Mouse (Mus musculus): ENCODE results near the gene Zfand5. TPM values are rescaled to one million over a fixed set of nuclear protein-coding genes. Genes with fewer than 3 reads are reported as not detected.

The Zfand5 gene
- polyA plus RNA-seq, 1 experiment, result 80.6 TPM

GRCm38 (mm10) chr19:21331621-21332155 is 59.6 kb downstream of the Zfand5 start:
- TF ChIP-seq CTCF (IDR thresholded peaks at IDR 0.05; ENCODE audit: low read depth, low read length) (no peak), POLR2A (IDR thresholded peaks at IDR 0.05; ENCODE audit: insufficient read depth, low read length) (no peak), EP300 (IDR thresholded peaks at IDR 0.05; ENCODE audit: insufficient read depth, low read depth, low read length) (no peak)
- H3K4me3 ChIP-seq (ENCODE audit: low read depth, low read length), result no peak overlapping the region

More at GRCm38 (mm10) chr19:21331621-21332155, 59.6 kb downstream of the Zfand5 start:
- Histone ChIP-seq H3K27me3 (ENCODE audit: control insufficient read depth, insufficient read depth, low read length, poor library complexity, severe bottlenecking) (no peaks in the 10 kb centered on the region), H3K27ac (ENCODE audit: insufficient read depth, low read length) (no peak overlapping the region), H3K36me3 (ENCODE audit: control insufficient read depth, insufficient read depth, low read length, poor library complexity, severe bottlenecking) (no peaks in the 10 kb centered on the region), H3K4me1 (ENCODE audit: control insufficient read depth, insufficient read depth, low read length) (no peaks in the 10 kb centered on the region), H3K9me3 (replicated peaks; ENCODE audit: control insufficient read depth, insufficient read depth, low read length, poor library complexity, severe bottlenecking) (no peaks in the 10 kb centered on the region), H3K9ac (ENCODE audit: low read depth, poor library complexity, severe bottlenecking) (no peak overlapping the region)

Other genes starting within 250 kb of the Zfand5 start
- 0.20 TPM in 1 of 2 replicates, not detected in the other for gene Gda, start 201.2 kb downstream of the Zfand5 start, polyA plus RNA-seq (2011; ENCODE audit: insufficient read depth, insufficient read length, low read depth, missing spikeins)